Mouse (Mus musculus): Measurements from ENCODE around the gene Podxl2. TPM values are rescaled to one million over a fixed set of nuclear protein-coding genes. Genes with fewer than 3 reads are reported as not detected.
A peak's percentile ranks its signal among the peaks of the same experiment; 100 is the strongest.

Gene Podxl2
- polyA plus RNA-seq, 1 experiment from 2014 or later, result 83.4 TPM

GRCm38 (mm10) chr6:88898534-88899048 is 23.7 kb upstream of the Podxl2 start, which contains the start of gene Mcm2:
TSS of gene Mcm2 (minus strand) at chr6:88898780.
- Histone ChIP-seq H3K4me2 (ENCODE audit: low read depth, low read length) (peak within 1 kb of the TSS; percentile 76), H3K27ac (replicated peaks; ENCODE audit: low read depth, low read length) (peak within 1 kb of the TSS; percentile 87), H3K9me3 (ENCODE audit: control insufficient read depth, low read length) (no peaks in the 10 kb centered on the region), H3K9ac (ENCODE audit: low read depth, low read length) (peak within 1 kb of the TSS; percentile 87), H3K36me3 (ENCODE audit: control insufficient read depth, insufficient read depth, low read length) (peaks cover 31% of the 10 kb centered on the region), H3K4me3 (ENCODE audit: low read depth, low read length) (peak within 1 kb of the TSS; percentile 76), H3K4me1 (ENCODE audit: control insufficient read depth, insufficient read depth, low read length) (peaks cover 13% of the 10 kb centered on the region), H3K27me3 (replicated peaks; ENCODE audit: control insufficient read depth, insufficient read depth, low read length) (no peaks in the 10 kb centered on the region)
- ATAC-seq (ENCODE audit: low read depth), result peak; percentile 82
- DNase-seq (ENCODE audit: low spot score), result peak; percentile 98
- WGBS, result under 1% methylated on average over 30 of the region's 33 CpGs

GRCm38 (mm10) chr6:88897246-88897645 is 22.4 kb upstream of the Podxl2 start:
- no peaks in the 10 kb centered on the region for H3K9me3 ChIP-seq (ENCODE audit: control insufficient read depth, low read length)
- peaks cover 43% of the 10 kb centered on the region for H3K36me3 ChIP-seq (ENCODE audit: control insufficient read depth, insufficient read depth, low read length)
- H3K27ac ChIP-seq (replicated peaks; ENCODE audit: low read depth, low read length), result no peak overlapping the region
- no peaks in the 10 kb centered on the region for H3K27me3 ChIP-seq (replicated peaks; ENCODE audit: control insufficient read depth, insufficient read depth, low read length)
- peak overlapping the region; percentile 76 for H3K4me2 ChIP-seq (ENCODE audit: low read depth, low read length)
- H3K4me1 ChIP-seq (ENCODE audit: control insufficient read depth, insufficient read depth, low read length), result peaks cover 6% of the 10 kb centered on the region; the same call in 1 of the 2 replicates
- 83% methylated on average over 7 of the region's 7 CpGs for WGBS
- no peak for DNase-seq (ENCODE audit: low spot score)
- ATAC-seq (ENCODE audit: low read depth), result no peak
- peak overlapping the region; percentile 34; the same call in 1 of the 2 replicates for H3K9ac ChIP-seq (ENCODE audit: low read depth, low read length)
- H3K4me3 ChIP-seq (ENCODE audit: low read depth, low read length), result peak overlapping the region; percentile 76

- no peaks in the 10 kb centered on the region for H3K27me3 ChIP-seq (replicated peaks; ENCODE audit: control insufficient read depth, insufficient read depth, low read length)
- H3K4me2 ChIP-seq (ENCODE audit: low read depth, low read length), result no peak overlapping the region
- H3K9ac ChIP-seq (ENCODE audit: low read depth, low read length), result no peak overlapping the region
- no peak overlapping the region for H3K4me3 ChIP-seq (ENCODE audit: low read depth, low read length)
- peaks cover 56% of the 10 kb centered on the region for H3K36me3 ChIP-seq (ENCODE audit: control insufficient read depth, insufficient read depth, low read length)
- H3K4me1 ChIP-seq (ENCODE audit: control insufficient read depth, insufficient read depth, low read length), result peaks cover 6% of the 10 kb centered on the region; the same call in 1 of the 2 replicates
- DNase-seq (ENCODE audit: low spot score) (no peak), ATAC-seq (ENCODE audit: low read depth) (no peak)
- 86% methylated on average over 6 of the region's 6 CpGs for WGBS
- H3K27ac ChIP-seq (replicated peaks; ENCODE audit: low read depth, low read length), result no peak overlapping the region
- H3K9me3 ChIP-seq (ENCODE audit: control insufficient read depth, low read length), result no peaks in the 10 kb centered on the region
Measured at GRCm38 (mm10) chr6:88895943-88896342, 21.1 kb upstream of the Podxl2 start.

GRCm38 (mm10) chr6:88893559-88893958 is 18.7 kb upstream of the Podxl2 start:
- Histone ChIP-seq H3K4me1 (ENCODE audit: control insufficient read depth, insufficient read depth, low read length) (peaks cover 6% of the 10 kb centered on the region; the same call in 1 of the 2 replicates), H3K4me2 (ENCODE audit: low read depth, low read length) (no peak overlapping the region), H3K9me3 (ENCODE audit: control insufficient read depth, low read length) (no peaks in the 10 kb centered on the region), H3K9ac (ENCODE audit: low read depth, low read length) (no peak overlapping the region), H3K27me3 (replicated peaks; ENCODE audit: control insufficient read depth, insufficient read depth, low read length) (no peaks in the 10 kb centered on the region), H3K36me3 (ENCODE audit: control insufficient read depth, insufficient read depth, low read length) (peaks cover 80% of the 10 kb centered on the region), H3K4me3 (ENCODE audit: low read depth, low read length) (no peak overlapping the region), H3K27ac (replicated peaks; ENCODE audit: low read depth, low read length) (no peak overlapping the region)
- 54% methylated on average over 5 of the region's 5 CpGs for whole genome bisulfite sequencing
- DNase-seq (ENCODE audit: low spot score) (peak; percentile 58), ATAC-seq (ENCODE audit: low read depth) (no peak)

- Histone ChIP-seq H3K9me3 (ENCODE audit: control insufficient read depth, low read length) (no peaks in the 10 kb centered on the region), H3K4me3 (ENCODE audit: low read depth, low read length) (no peak overlapping the region), H3K36me3 (ENCODE audit: control insufficient read depth, insufficient read depth, low read length) (peaks cover 98% of the 10 kb centered on the region), H3K27me3 (replicated peaks; ENCODE audit: control insufficient read depth, insufficient read depth, low read length) (no peaks in the 10 kb centered on the region), H3K9ac (ENCODE audit: low read depth, low read length) (no peak overlapping the region), H3K4me1 (ENCODE audit: control insufficient read depth, insufficient read depth, low read length) (no peaks in the 10 kb centered on the region; the same call in 1 of the 2 replicates), H3K4me2 (ENCODE audit: low read depth, low read length) (no peak overlapping the region), H3K27ac (replicated peaks; ENCODE audit: low read depth, low read length) (no peak overlapping the region)
- 84% methylated on average over 7 of the region's 7 CpGs for WGBS
- ATAC-seq (ENCODE audit: low read depth) (no peak), DNase-seq (ENCODE audit: low spot score) (no peak)
Measured at GRCm38 (mm10) chr6:88890832-88891231, 16.0 kb upstream of the Podxl2 start.

GRCm38 (mm10) chr6:88889410-88890042 is 14.7 kb upstream of the Podxl2 start:
- Histone ChIP-seq H3K9me3 (ENCODE audit: control insufficient read depth, low read length) (no peaks in the 10 kb centered on the region), H3K27ac (replicated peaks; ENCODE audit: low read depth, low read length) (no peak overlapping the region), H3K27me3 (replicated peaks; ENCODE audit: control insufficient read depth, insufficient read depth, low read length) (no peaks in the 10 kb centered on the region), H3K4me2 (ENCODE audit: low read depth, low read length) (no peak overlapping the region), H3K4me1 (ENCODE audit: control insufficient read depth, insufficient read depth, low read length) (no peaks in the 10 kb centered on the region), H3K36me3 (ENCODE audit: control insufficient read depth, insufficient read depth, low read length) (peaks cover 96% of the 10 kb centered on the region), H3K4me3 (ENCODE audit: low read depth, low read length) (no peak overlapping the region), H3K9ac (ENCODE audit: low read depth, low read length) (no peak overlapping the region)
- WGBS, result 90% methylated on average over 13 of the region's 13 CpGs
- DNase-seq (ENCODE audit: low spot score) (no peak), ATAC-seq (ENCODE audit: low read depth) (no peak)

GRCm38 (mm10) chr6:88886417-88886967 is 11.6 kb upstream of the Podxl2 start:
- Histone ChIP-seq H3K4me2 (ENCODE audit: low read depth, low read length) (no peak overlapping the region), H3K36me3 (ENCODE audit: control insufficient read depth, insufficient read depth, low read length) (peaks cover 88% of the 10 kb centered on the region), H3K27ac (replicated peaks; ENCODE audit: low read depth, low read length) (no peak overlapping the region), H3K4me3 (ENCODE audit: low read depth, low read length) (no peak overlapping the region), H3K4me1 (ENCODE audit: control insufficient read depth, insufficient read depth, low read length) (no peaks in the 10 kb centered on the region), H3K9ac (ENCODE audit: low read depth, low read length) (no peak overlapping the region), H3K27me3 (replicated peaks; ENCODE audit: control insufficient read depth, insufficient read depth, low read length) (no peaks in the 10 kb centered on the region), H3K9me3 (ENCODE audit: control insufficient read depth, low read length) (no peaks in the 10 kb centered on the region)
- WGBS, result 77% methylated on average over 2 of the region's 2 CpGs
- peak; percentile 81 for ATAC-seq (ENCODE audit: low read depth)
- DNase-seq (ENCODE audit: low spot score), result peak; percentile 52

GRCm38 (mm10) chr6:88885644-88886416 is 11.0 kb upstream of the Podxl2 start:
- Histone ChIP-seq H3K9me3 (ENCODE audit: control insufficient read depth, low read length) (no peaks in the 10 kb centered on the region), H3K4me1 (ENCODE audit: control insufficient read depth, insufficient read depth, low read length) (no peaks in the 10 kb centered on the region), H3K36me3 (ENCODE audit: control insufficient read depth, insufficient read depth, low read length) (peaks cover 84% of the 10 kb centered on the region), H3K27ac (replicated peaks; ENCODE audit: low read depth, low read length) (no peak overlapping the region), H3K4me3 (ENCODE audit: low read depth, low read length) (no peak overlapping the region), H3K27me3 (replicated peaks; ENCODE audit: control insufficient read depth, insufficient read depth, low read length) (no peaks in the 10 kb centered on the region), H3K4me2 (ENCODE audit: low read depth, low read length) (no peak overlapping the region), H3K9ac (ENCODE audit: low read depth, low read length) (no peak overlapping the region)
- 86% methylated on average over 12 of the region's 12 CpGs for WGBS
- DNase-seq (ENCODE audit: low spot score) (no peak), ATAC-seq (ENCODE audit: low read depth) (peak; percentile 9; the same call in 1 of the 2 replicates)
